Mouse (Mus musculus): Measurements from ENCODE around the gene Lipi. TPM values are rescaled to one million over a fixed set of nuclear protein-coding genes. Genes with fewer than 3 reads are reported as not detected.

Lipi gene
- polyA plus RNA-seq (2012; rRNA removed): not detected in 2 replicates

DNA sequence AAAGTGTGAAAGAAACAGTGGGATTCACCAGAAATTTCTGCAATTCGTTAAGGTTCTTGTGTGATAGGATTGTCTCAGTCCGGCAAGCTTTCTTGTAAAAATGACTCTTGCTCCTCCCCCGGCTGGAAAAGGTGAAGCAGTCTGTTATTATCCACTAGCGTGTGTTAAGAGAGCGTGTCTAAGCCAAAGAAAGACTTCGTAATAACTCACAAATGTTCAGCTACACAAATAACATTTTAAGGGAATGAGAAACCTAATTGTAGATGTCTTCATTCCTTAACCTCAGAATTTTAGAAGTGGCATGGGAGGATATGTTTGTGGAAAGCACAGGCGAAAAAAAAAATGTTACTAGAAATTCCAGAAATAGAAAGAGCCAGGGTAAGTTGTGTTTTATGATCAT is at the start of gene Lipi:
Gene Lipi, minus strand, starts transcription at position 101 of the 400 bp plus-strand sequence.

DNA sequence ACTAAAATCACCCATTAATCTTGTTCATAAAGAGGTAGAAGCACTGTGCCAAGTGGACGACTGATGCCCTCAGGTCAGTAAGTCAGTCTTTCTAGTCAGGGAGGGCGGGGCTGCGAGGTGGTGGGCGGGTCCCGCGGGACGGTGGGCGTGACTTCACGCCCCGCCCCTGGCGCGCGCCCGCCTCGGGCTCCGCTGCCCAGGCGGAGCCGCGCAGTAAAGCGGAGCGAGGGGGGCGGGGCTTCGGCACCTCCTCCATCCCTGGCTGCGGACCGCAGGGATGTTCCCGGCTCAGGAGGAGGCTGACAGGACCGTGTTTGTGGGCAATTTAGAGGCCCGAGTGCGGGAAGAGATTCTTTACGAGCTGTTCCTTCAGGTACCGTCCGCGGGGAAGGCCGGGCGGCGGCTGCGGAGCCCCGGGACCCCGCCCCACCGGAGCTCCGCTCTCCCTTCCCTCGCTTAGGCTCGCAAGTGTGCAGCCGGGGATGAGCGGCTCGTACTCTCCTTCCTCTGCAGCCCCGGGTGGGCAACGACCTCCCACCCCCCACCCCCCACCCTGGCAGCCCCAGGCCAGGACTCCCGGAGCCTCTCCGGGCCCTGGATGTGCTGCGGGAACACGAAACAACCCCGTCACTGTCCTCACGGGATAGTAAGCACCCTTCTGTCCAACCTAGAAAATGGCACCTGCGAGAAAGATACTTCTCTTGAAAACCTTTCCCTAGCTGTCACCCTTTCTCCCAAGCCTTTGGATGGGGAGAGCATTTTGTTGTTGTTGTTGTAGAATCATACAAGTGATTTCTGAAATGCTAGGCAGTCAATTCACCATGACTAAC is 7.0 kb upstream of the Lipi start, which contains the start of gene Rbm11:
Gene Rbm11, plus strand, starts transcription at position 174 of the 830 bp plus-strand sequence.

Other genes starting within 250 kb of the Lipi start
- gene Rbm11, start 6.8 kb upstream of the Lipi start, polyA plus RNA-seq (2012; rRNA removed): not detected in 2 replicates
- gene Hspa13, start 181.0 kb upstream of the Lipi start, polyA plus RNA-seq (2012; rRNA removed): 0.19 and 0.56 TPM in 2 replicates

Measured in stomach, adult 2 months (tissue).